Mouse (Mus musculus) liver, embryonic 14.5 days (tissue): ENCODE results near the gene Wfikkn2.

ENCODE experiments used
- CTCF ChIP-seq: IDR thresholded peaks from 2 replicates; pipeline ENCODE4 v1.5.1; 2016; ENCODE audit warnings: antibody characterized with exemption, low read depth, control low read depth
- EP300 ChIP-seq: IDR thresholded peaks from 2 replicates; pipeline ENCODE4 v1.6.1; 2016; ENCODE audit warnings: antibody characterized with exemption, low read depth

- TF ChIP-seq CTCF (no peak), EP300 (no peak)
These were observed 22.3 kb downstream of the Wfikkn2 start for GRCm38 (mm10) chr11:94223531-94223930.
